Mouse (Mus musculus) MEL (cell line): ENCODE results near the gene Tnfsf14.

Experiments
- CTCF ChIP-seq, 3 experiments: IDR thresholded peaks in 2 of 3; conservative IDR thresholded peaks in 1 of 3; 2 replicates each; pipeline ENCODE4 v1.5.1; 2011 to 2012; ENCODE audit warnings: low read length in 3 of 3, low read depth in 2 of 3, mild to moderate bottlenecking in 2 of 3, improper control_type of control experiment in 1 of 3, inconsistent platforms in 1 of 3, mixed read lengths in 1 of 3, moderate library complexity in 1 of 3; ENCODE audit not compliant: control insufficient read depth in 1 of 3, insufficient read depth in 1 of 3, poor library complexity in 1 of 3, severe bottlenecking in 1 of 3
- E2F4 ChIP-seq: IDR thresholded peaks from 2 replicates; pipeline ENCODE4 v1.6.1; 2011; ENCODE audit warnings: low read depth, low read length, improper control_type of control experiment, borderline replicate concordance
- EP300 ChIP-seq, 2 experiments: IDR thresholded peaks; 2 replicates each; pipeline ENCODE4 v1.6.1; 2011; ENCODE audit warnings: improper control_type of control experiment in 2 of 2, low read length in 2 of 2, low read depth in 1 of 2, mild to moderate bottlenecking in 1 of 2
- KAT2A ChIP-seq: conservative IDR thresholded peaks from 2 replicates; pipeline ENCODE4 v1.6.1; 2012; ENCODE audit warnings: low read depth, low read length, improper control_type of control experiment, inconsistent platforms
- POLR2A ChIP-seq, 2 experiments: IDR thresholded peaks; 2 replicates each; pipeline ENCODE4 v1.6.1; 2011 to 2012; ENCODE audit warnings: low read length in 2 of 2, mild to moderate bottlenecking in 2 of 2, control low read depth in 1 of 2, improper control_type of control experiment in 1 of 2, low read depth in 1 of 2, moderate library complexity in 1 of 2; ENCODE audit not compliant: control insufficient read depth in 1 of 2, insufficient read depth in 1 of 2, poor library complexity in 1 of 2
- USF2 ChIP-seq, 2 experiments: IDR thresholded peaks; 2 replicates each; pipeline ENCODE4 v1.6.1; 2011 to 2012; ENCODE audit warnings: improper control_type of control experiment in 2 of 2, low read length in 2 of 2, borderline replicate concordance in 1 of 2, inconsistent platforms in 1 of 2, low read depth in 1 of 2, mild to moderate bottlenecking in 1 of 2; ENCODE audit not compliant: insufficient read depth in 1 of 2

GRCm38 (mm10) chr17:57194771-57195170 is 794 bp upstream of the Tnfsf14 start:
- TF ChIP-seq USF2 (IDR thresholded peaks at IDR 0.05; ENCODE audit: borderline replicate concordance in 1 of 2, insufficient read depth in 1 of 2, low read depth in 1 of 2, low read length in 2 of 2): no peak
- TF ChIP-seq CTCF (IDR thresholded peaks at IDR 0.05 in 2 of 3, conservative IDR thresholded peaks at IDR 0.05 in 1 of 3; ENCODE audit: control insufficient read depth in 1 of 3, insufficient read depth in 1 of 3, low read depth in 2 of 3, low read length in 3 of 3, poor library complexity in 1 of 3, severe bottlenecking in 1 of 3): no peak
- TF ChIP-seq KAT2A: no peak
- no peak for TF ChIP-seq POLR2A (IDR thresholded peaks at IDR 0.05; ENCODE audit: control insufficient read depth in 1 of 2, insufficient read depth in 1 of 2, low read depth in 1 of 2, low read length in 2 of 2, poor library complexity in 1 of 2)
- no peak for TF ChIP-seq EP300 (IDR thresholded peaks at IDR 0.05; ENCODE audit: low read depth in 1 of 2, low read length in 2 of 2)
- TF ChIP-seq E2F4: no peak
